Mouse (Mus musculus): ENCODE data around the gene Pear1. TPM values are rescaled to one million over a fixed set of nuclear protein-coding genes. Genes with fewer than 3 reads are reported as not detected.
A peak's percentile ranks its signal among the peaks of the same experiment; 100 is the strongest.

The Pear1 gene
- total and polyA plus RNA-seq, 3 experiments: 0.20 to 1.2 (median 0.46) TPM

DNA sequence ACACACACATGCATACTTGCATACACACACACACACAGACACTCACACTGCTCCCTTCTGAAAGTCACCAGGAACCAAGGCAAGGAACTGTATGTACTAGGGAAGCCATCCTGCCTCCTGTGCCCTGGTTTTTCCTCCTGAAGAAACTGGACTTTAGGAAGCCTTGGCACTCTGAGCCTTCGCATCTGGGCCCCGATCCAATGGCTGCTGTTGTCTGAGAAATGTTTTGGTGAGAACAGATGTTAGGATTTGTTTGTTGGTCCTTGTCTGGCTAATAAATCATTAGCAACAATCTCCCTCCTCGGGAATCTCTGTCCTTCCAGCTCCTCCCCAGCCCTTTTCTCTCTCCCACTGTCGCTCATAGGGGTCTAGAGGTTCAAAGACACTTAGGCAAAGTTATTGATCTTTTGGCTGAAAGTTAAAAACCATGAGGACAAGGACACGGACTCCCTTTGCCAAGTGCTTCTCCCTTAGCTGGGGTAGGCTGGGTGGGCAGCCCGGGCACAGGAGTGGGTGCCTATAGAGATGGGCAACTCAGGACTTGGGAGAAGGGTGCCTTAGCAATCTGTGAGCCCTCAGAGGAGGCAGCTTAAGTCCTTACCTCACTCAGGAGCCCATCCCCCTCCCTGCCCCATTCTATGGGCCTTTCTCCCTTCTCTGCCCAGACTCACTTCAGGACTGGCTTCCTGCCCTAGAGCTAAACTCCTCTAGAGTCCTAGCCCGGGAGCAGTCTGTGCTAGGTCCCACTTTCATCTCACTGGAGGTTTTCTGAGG is 30.9 kb upstream of the Pear1 start:
- H3K9me3 ChIP-seq (replicated peaks; ENCODE audit: low read length): no peaks in the 10 kb centered on the region
- in situ Hi-C loops (cut with MboI; ENCODE audit: low pct_ligation_motif_present, low pct_unique_long_range_greater_than_20kb, low sequenced_read_pairs): loop anchor here (5.0 kb wide), 1 partner anchor 38 kb away; no protein-coding TSS in a partner anchor
- no peak overlapping the region for H3K27ac ChIP-seq (ENCODE audit: insufficient read depth, low read depth)
- H3K4me2 ChIP-seq (ENCODE audit: insufficient read depth, low read depth, poor library complexity, severe bottlenecking): no peak overlapping the region
- H3K9ac ChIP-seq (ENCODE audit: insufficient read depth, low read depth): no peak overlapping the region
- TF ChIP-seq IRF4 (IDR thresholded peaks at IDR 0.05; ENCODE audit: low read depth, low read length) (no peak), KAT2A (IDR thresholded peaks at IDR 0.05; ENCODE audit: insufficient replicate concordance, low read length) (no peak), ZMIZ1 (IDR thresholded peaks at IDR 0.05; ENCODE audit: low read depth, low read length) (no peak), ETS1 (conservative IDR thresholded peaks at IDR 0.05; ENCODE audit: low read depth, low read length) (no peak), PAX5 (IDR thresholded peaks at IDR 0.05; ENCODE audit: low read length) (no peak)
- H3K36me3 ChIP-seq (replicated peaks in 1 of 2; ENCODE audit: control insufficient read depth in 1 of 2, insufficient read depth in 1 of 2, low read length in 1 of 2): peaks cover 65 to 99% of the 10 kb centered on the region in 2 experiments
- no peak overlapping the region for H3K4me3 ChIP-seq (replicated peaks in 1 of 3; ENCODE audit: low read depth in 2 of 3, low read length in 2 of 3, poor library complexity in 1 of 3)
- no peaks in the 10 kb centered on the region for H3K27me3 ChIP-seq (replicated peaks)
- H3K79me2 ChIP-seq (replicated peaks; ENCODE audit: control insufficient read depth, extremely low read depth, insufficient read depth, poor library complexity, severe bottlenecking): no peaks in the 10 kb centered on the region
- H3K4me1 ChIP-seq (ENCODE audit: control insufficient read depth in 1 of 2, insufficient read depth in 2 of 2): peaks cover 2 to 28% of the 10 kb centered on the region in 2 experiments; a peak in 3 of 4 replicates
- no peak for DNase-seq (ENCODE audit: extremely low read depth)
- dilution Hi-C loops (cut with MboI; ENCODE audit: extremely low pct_ligation_motif_present, extremely low pct_unique_long_range_greater_than_20kb, low sequenced_read_pairs): no loop called here

DNA sequence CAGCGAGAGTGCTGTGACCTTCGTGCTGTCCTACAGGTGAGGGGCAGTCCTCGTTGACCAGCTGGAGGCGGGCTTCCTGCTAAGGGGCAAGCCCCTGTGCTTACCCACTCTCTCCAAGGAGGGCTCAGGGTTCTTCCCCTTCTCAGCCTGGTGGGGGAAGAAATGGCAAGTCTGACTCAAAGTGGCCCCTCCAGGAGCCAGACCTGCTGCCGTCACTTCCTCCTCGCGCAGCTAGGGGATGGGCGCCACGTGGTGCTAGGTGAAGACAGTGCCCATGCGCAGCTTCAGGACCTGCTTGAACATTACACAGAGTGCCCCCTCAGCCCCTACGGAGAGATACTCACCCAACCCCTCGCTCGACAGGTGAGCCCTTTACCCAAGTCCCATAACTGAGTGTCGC is 25.0 kb upstream of the Pear1 start:
- Histone ChIP-seq H3K4me1 (ENCODE audit: control insufficient read depth in 1 of 2, insufficient read depth in 2 of 2) (peaks cover 7 to 59% of the 10 kb centered on the region in 2 experiments; a peak in 3 of 4 replicates), H3K9ac (ENCODE audit: insufficient read depth, low read depth) (peak overlapping the region; percentile 51), H3K79me2 (replicated peaks; ENCODE audit: control insufficient read depth, extremely low read depth, insufficient read depth, poor library complexity, severe bottlenecking) (0 out of 2 replicates have a peak, but pooled peaks cover 2% of the 10 kb centered on the region), H3K36me3 (replicated peaks in 1 of 2; ENCODE audit: control insufficient read depth in 1 of 2, insufficient read depth in 1 of 2, low read length in 1 of 2) (peaks cover 29 to 49% of the 10 kb centered on the region in 2 experiments), H3K9me3 (replicated peaks; ENCODE audit: low read length) (no peaks in the 10 kb centered on the region), H3K4me3 (replicated peaks in 1 of 3; ENCODE audit: low read depth in 2 of 3, low read length in 2 of 3, poor library complexity in 1 of 3) (peak overlapping the region; percentile 59 to 86 (median 66)), H3K4me2 (ENCODE audit: insufficient read depth, low read depth, poor library complexity, severe bottlenecking) (peak overlapping the region; percentile 81), H3K27ac (ENCODE audit: insufficient read depth, low read depth) (peak overlapping the region; percentile 65), H3K27me3 (replicated peaks) (no peaks in the 10 kb centered on the region)
- in situ Hi-C loops (cut with MboI; ENCODE audit: low pct_ligation_motif_present, low pct_unique_long_range_greater_than_20kb, low sequenced_read_pairs): no loop called here
- dilution Hi-C loops (cut with MboI; ENCODE audit: extremely low pct_ligation_motif_present, extremely low pct_unique_long_range_greater_than_20kb, low sequenced_read_pairs): no loop called here
- DNase-seq (ENCODE audit: extremely low read depth): peak; percentile 95
- TF ChIP-seq IRF4 (IDR thresholded peaks at IDR 0.05; ENCODE audit: low read depth, low read length) (peak; percentile 96), MAZ (IDR thresholded peaks at IDR 0.05; ENCODE audit: low read depth, low read length) (peak; percentile 98), GABPA (IDR thresholded peaks at IDR 0.05; ENCODE audit: insufficient replicate concordance, low read depth, low read length) (no peak), NRF1 (IDR thresholded peaks at IDR 0.05; ENCODE audit: low read depth, low read length) (peak; percentile 92), E2F4 (IDR thresholded peaks at IDR 0.05; ENCODE audit: insufficient replicate concordance, low read depth, low read length) (no peak), JUND (conservative IDR thresholded peaks at IDR 0.05; ENCODE audit: low read depth, low read length) (peak; percentile 78), EP300 (IDR thresholded peaks at IDR 0.05; ENCODE audit: low read length) (peak; percentile 82), NELFE (IDR thresholded peaks at IDR 0.05; ENCODE audit: low read depth, low read length) (peak; percentile 70), USF1 (IDR thresholded peaks at IDR 0.05; ENCODE audit: low read depth, low read length) (peak; percentile 87), MYC (IDR thresholded peaks at IDR 0.05; ENCODE audit: low read depth, low read length) (peak; percentile 100), MXI1 (IDR thresholded peaks at IDR 0.05; ENCODE audit: low read depth, low read length) (peak; percentile 99), BHLHE40 (IDR thresholded peaks at IDR 0.05; ENCODE audit: low read depth, low read length) (peak; percentile 76), JUN (IDR thresholded peaks at IDR 0.05; ENCODE audit: insufficient read depth, low read depth, low read length) (peak; percentile 78), TBP (conservative IDR thresholded peaks at IDR 0.05; ENCODE audit: low read depth, low read length) (0 out of 2 replicates have a peak, but pooled peaks have one; percentile 71), PAX5 (IDR thresholded peaks at IDR 0.05; ENCODE audit: low read length) (no peak), POLR2A (IDR thresholded peaks at IDR 0.05; ENCODE audit: low read depth, low read length) (peak; percentile 85), CHD2 (IDR thresholded peaks at IDR 0.05; ENCODE audit: low read length) (peak; percentile 77), KAT2A (IDR thresholded peaks at IDR 0.05; ENCODE audit: insufficient replicate concordance, low read length) (no peak), ETS1 (conservative IDR thresholded peaks at IDR 0.05; ENCODE audit: low read depth, low read length) (peak; percentile 98), CTCF (conservative IDR thresholded peaks at IDR 0.05 in 1 of 2, IDR thresholded peaks at IDR 0.05 in 1 of 2; ENCODE audit: low read depth in 2 of 2, low read length in 2 of 2) (no peak), SMC3 (IDR thresholded peaks at IDR 0.05; ENCODE audit: low read depth, low read length) (no peak), RAD21 (IDR thresholded peaks at IDR 0.05; ENCODE audit: low read depth, low read length) (no peak), ELF1 (IDR thresholded peaks at IDR 0.05; ENCODE audit: low read depth, low read length) (peak; percentile 84), RCOR1 (conservative IDR thresholded peaks at IDR 0.05; ENCODE audit: low read depth, low read length) (peak; percentile 68; the same call in 1 of the 2 replicates), TCF12 (IDR thresholded peaks at IDR 0.05; ENCODE audit: low read depth, low read length) (peak; percentile 95), MEF2A (IDR thresholded peaks at IDR 0.05; ENCODE audit: borderline replicate concordance, low read depth, low read length) (peak; percentile 85), HCFC1 (IDR thresholded peaks at IDR 0.05; ENCODE audit: low read depth, low read length) (peak; percentile 74), MAX (IDR thresholded peaks at IDR 0.05; ENCODE audit: low read length) (peak; percentile 99), POLR2AphosphoS2 (IDR thresholded peaks at IDR 0.05; ENCODE audit: low read depth, low read length) (peak; percentile 81; the same call in 1 of the 2 replicates)

All from CH12.LX (cell line).